Mouse (Mus musculus) liver, embryonic 13.5 days (tissue): ENCODE results near the gene Mical2. TPM values are rescaled to one million over a fixed set of nuclear protein-coding genes. Genes with fewer than 3 reads are reported as not detected.

Source experiments
- ATAC-seq: fragments of 200-750 bp; cut with Nextera tagmentation; 2 replicates; pipeline ENCODE4 v1.8.0; 2017; ENCODE audit warnings: low read depth, mild to moderate bottlenecking, moderate number of reproducible peaks, moderate library complexity
- DNase-seq: peaks from one replicate; pipeline ENCODE4 v3.0.0; 2022
- H3K27ac ChIP-seq: fragments of 300-500 bp; sonication (generic); 2 replicates; pipeline ENCODE4 v1.5.1; 2015; ENCODE audit warnings: moderate library complexity, mild to moderate bottlenecking, inconsistent platforms
- H3K27me3 ChIP-seq: fragments of 300-500 bp; sonication (generic); 2 replicates; pipeline ENCODE4 v1.6.1; 2015; ENCODE audit warnings: mild to moderate bottlenecking, inconsistent platforms
- H3K36me3 ChIP-seq: fragments of 300-500 bp; sonication (generic); 2 replicates; pipeline ENCODE4 v1.6.1; 2015; ENCODE audit warnings: mild to moderate bottlenecking, inconsistent platforms
- H3K4me1 ChIP-seq: fragments of 300-500 bp; sonication (generic); replicated peaks from 2 replicates; pipeline ENCODE4 v1.6.1; 2015; ENCODE audit warnings: inconsistent platforms
- H3K4me2 ChIP-seq: fragments of 300-500 bp; sonication (generic); 2 replicates; pipeline ENCODE4 v1.6.1; 2015; ENCODE audit warnings: inconsistent platforms, mild to moderate bottlenecking, moderate library complexity
- H3K4me3 ChIP-seq: fragments of 300-500 bp; sonication (generic); replicated peaks from 2 replicates; pipeline ENCODE4 v1.5.1; 2015; ENCODE audit warnings: mild to moderate bottlenecking, inconsistent platforms
- H3K9ac ChIP-seq: fragments of 300-500 bp; sonication (generic); 2 replicates; pipeline ENCODE4 v1.6.1; 2015; ENCODE audit warnings: mild to moderate bottlenecking, inconsistent platforms
- H3K9me3 ChIP-seq: fragments of 300-500 bp; sonication (generic); replicated peaks from 2 replicates; pipeline ENCODE4 v1.6.1; 2016; ENCODE audit warnings: inconsistent platforms
- WGBS: fragments of 180-500 bp; shearing (Covaris S2); methylation state at CpG from one replicate; pipeline ENCODE4 v1.1.7; 2015; ENCODE audit not compliant: insufficient replicate concordance; 5-methylcytosine and 5-hydroxymethylcytosine counted together
- polyA plus RNA-seq: library from polyadenylated mRNA; unstranded; fragments of >200 nt; fragmentation: Nextera tagmentation; extraction: Ambion mirVana; gene quantifications from 2 replicates; pipeline ENCODE4 v1.2.1, GENCODE M21; 2015

The Mical2 gene
- polyA plus RNA-seq, 1 experiment from 2014 or later = 1.5 TPM

- Histone ChIP-seq H3K27me3 (no peaks in the 10 kb centered on the region), H3K4me3 (no peak overlapping the region), H3K4me2 (no peak overlapping the region), H3K27ac (no peak overlapping the region), H3K36me3 (no peaks in the 10 kb centered on the region), H3K4me1 (no peaks in the 10 kb centered on the region), H3K9me3 (no peaks in the 10 kb centered on the region), H3K9ac (no peak overlapping the region)
- no peak for ATAC-seq
- WGBS = 37% methylated on average over 3 of the region's 3 CpGs
- no peak for DNase-seq
Observed at GRCm38 (mm10) chr7:112341052-112341451, 115.4 kb downstream of the Mical2 start.

DNA sequence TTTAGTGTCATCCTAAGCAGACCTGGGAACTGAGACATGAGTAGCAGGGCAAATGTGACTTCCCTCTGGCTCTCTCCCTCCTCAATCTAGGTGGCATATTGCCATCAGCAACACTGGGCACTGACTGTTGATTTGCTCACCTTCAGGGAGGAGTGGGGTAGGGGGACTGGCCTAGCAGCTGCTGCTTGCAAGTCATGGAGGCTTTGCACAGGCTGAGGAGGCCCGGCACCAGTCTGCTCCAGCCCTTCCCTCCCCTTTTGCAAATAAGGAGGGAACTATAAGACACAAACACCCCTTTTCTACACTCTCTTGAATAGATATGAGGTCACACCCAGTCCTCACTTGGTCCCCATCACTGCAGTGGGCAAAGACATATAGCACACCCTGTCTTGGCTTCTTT lies 120.0 kb downstream of the Mical2 start:
- Histone ChIP-seq H3K9ac (no peak overlapping the region), H3K4me3 (no peak overlapping the region), H3K27me3 (no peaks in the 10 kb centered on the region), H3K36me3 (no peaks in the 10 kb centered on the region), H3K4me2 (no peak overlapping the region), H3K4me1 (no peaks in the 10 kb centered on the region), H3K9me3 (no peaks in the 10 kb centered on the region), H3K27ac (no peak overlapping the region)
- DNase-seq (no peak), ATAC-seq (no peak)
- WGBS = 60% methylated on average over 1 of the region's 1 CpGs

DNA sequence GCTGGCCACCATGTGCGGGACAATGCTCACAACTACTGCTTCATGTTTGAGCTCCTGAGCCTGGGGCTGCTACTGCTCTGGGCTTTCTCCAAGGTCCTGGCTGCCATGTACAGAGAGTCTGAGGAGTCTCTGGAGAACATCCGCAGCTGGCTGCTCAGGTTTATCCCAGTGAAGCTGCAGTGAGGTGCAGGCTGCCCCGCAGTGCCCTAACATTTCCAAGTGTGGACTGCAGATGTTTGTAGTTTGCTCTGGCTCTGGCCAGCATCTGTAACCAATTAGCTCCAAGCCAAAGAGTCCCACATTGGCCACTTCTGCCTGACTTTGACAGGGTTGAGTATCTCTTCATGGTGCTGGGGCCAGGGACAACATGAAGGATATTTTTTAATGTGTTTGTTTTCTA lies 125.9 kb downstream of the Mical2 start:
- Histone ChIP-seq H3K4me1 (peaks cover 6% of the 10 kb centered on the region; the same call in 1 of the 2 replicates), H3K4me2 (no peak overlapping the region), H3K9ac (no peak overlapping the region), H3K4me3 (no peak overlapping the region), H3K36me3 (peaks cover 3% of the 10 kb centered on the region; the same call in 1 of the 2 replicates), H3K9me3 (no peaks in the 10 kb centered on the region), H3K27me3 (no peaks in the 10 kb centered on the region), H3K27ac (no peak overlapping the region)
- 70% methylated on average over 3 of the region's 3 CpGs for WGBS
- DNase-seq (no peak), ATAC-seq (no peak)

DNA sequence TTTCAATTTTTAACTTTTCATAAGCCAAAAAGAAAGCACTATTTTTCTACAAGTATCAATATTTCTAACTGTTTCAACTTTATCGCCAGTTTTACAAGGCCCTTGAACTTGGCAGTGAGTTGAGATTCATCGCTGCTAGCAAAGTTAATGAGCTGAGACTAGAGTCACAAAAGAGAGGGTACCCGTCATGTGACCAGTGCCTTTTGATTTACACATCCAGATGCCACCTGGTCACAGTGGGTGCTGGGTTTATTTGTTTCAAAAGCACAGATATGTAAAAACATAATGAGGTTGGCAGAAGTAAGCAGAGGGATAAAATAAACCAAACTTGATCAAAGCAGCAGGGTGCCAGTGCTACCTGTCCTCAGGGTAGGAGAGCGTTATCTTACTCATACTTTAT lies 126.3 kb downstream of the Mical2 start:
- 66% methylated on average over 4 of the region's 4 CpGs for WGBS
- H3K9me3 ChIP-seq = no peaks in the 10 kb centered on the region
- H3K4me1 ChIP-seq = peaks cover 6% of the 10 kb centered on the region; the same call in 1 of the 2 replicates
- H3K9ac ChIP-seq = no peak overlapping the region
- H3K36me3 ChIP-seq = peaks cover 3% of the 10 kb centered on the region; the same call in 1 of the 2 replicates
- ATAC-seq (no peak), DNase-seq (no peak)
- no peak overlapping the region for H3K4me2 ChIP-seq
- no peak overlapping the region for H3K27ac ChIP-seq
- no peak overlapping the region for H3K4me3 ChIP-seq
- no peaks in the 10 kb centered on the region for H3K27me3 ChIP-seq

DNA sequence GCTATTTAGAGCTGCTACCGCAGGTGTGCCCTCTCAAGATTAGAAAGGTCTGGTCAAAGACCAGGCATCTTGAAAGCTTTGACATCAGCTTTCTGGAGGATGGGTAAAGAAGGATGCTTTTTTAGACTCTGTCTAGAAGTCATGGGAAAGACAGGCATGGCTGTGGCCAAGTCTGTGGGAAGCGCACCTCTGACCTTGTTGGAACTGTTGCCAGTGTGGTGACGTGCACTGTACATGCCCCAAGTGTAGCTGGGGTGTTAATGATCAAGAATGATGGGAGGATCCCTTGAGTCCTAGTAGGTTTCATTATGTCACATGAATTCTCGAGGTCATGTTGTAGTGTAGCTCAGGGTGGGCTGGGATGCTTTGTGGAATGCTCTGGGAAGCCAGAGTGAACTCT lies 127.4 kb downstream of the Mical2 start:
- DNase-seq (no peak), ATAC-seq (no peak)
- Histone ChIP-seq H3K27me3 (no peaks in the 10 kb centered on the region), H3K27ac (no peak overlapping the region), H3K9ac (no peak overlapping the region), H3K36me3 (peaks cover 3% of the 10 kb centered on the region; the same call in 1 of the 2 replicates), H3K9me3 (no peaks in the 10 kb centered on the region), H3K4me2 (no peak overlapping the region), H3K4me1 (peaks cover 6% of the 10 kb centered on the region; the same call in 1 of the 2 replicates), H3K4me3 (no peak overlapping the region)
- WGBS = 59% methylated on average over 4 of the region's 4 CpGs

DNA sequence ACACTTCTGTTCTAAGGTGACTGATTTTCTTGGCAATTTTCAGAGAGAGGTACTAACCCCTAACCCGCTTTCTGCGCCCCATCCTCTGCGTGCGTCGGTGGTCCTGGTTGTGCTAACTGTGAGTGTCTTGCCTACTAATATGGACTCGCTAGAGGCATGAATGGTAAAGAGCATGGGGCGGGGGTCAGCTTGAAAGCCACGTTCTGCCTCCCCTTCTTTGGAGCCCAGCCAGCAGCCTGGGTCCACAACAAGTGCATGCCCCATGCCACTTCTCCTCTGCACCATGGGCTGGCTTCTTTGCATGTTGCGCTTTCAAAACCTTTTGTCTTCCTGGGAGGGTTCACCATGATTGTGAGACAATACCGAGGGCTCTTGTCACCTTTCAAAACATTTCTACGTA lies 128.3 kb downstream of the Mical2 start:
- Histone ChIP-seq H3K9ac (no peak overlapping the region), H3K4me3 (no peak overlapping the region), H3K4me2 (no peak overlapping the region), H3K27me3 (no peaks in the 10 kb centered on the region), H3K36me3 (peaks cover 3% of the 10 kb centered on the region; the same call in 1 of the 2 replicates), H3K27ac (no peak overlapping the region), H3K9me3 (no peaks in the 10 kb centered on the region), H3K4me1 (peaks cover 6% of the 10 kb centered on the region; the same call in 1 of the 2 replicates)
- 67% methylated on average over 11 of the region's 11 CpGs for WGBS
- DNase-seq (no peak), ATAC-seq (no peak)

DNA sequence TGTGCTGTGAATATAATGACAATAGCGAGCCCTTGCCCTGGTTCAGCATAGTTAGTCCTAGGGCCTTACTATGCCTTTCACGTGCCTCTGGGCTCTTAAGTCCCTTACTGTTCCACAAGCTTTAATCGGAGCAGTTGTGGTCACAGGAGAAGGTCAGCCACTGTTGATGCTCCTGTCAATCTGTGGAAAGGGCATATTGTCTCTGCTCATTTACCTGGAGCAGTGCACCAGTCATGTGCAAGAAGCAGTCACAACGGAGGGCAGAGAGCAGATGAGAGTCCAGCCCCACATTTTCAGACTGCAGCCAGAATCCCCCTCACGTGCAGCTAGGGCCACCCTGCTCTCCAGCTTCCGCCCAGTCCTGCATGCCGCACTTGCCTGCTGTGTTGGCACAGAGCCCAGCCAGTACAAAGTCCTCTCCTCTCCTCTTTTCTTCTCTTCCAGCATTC lies 128.9 kb downstream of the Mical2 start:
- Histone ChIP-seq H3K9me3 (no peaks in the 10 kb centered on the region), H3K4me3 (no peak overlapping the region), H3K9ac (no peak overlapping the region), H3K4me1 (peaks cover 6% of the 10 kb centered on the region; the same call in 1 of the 2 replicates), H3K27ac (peak overlapping the region; percentile 23), H3K4me2 (no peak overlapping the region), H3K36me3 (peaks cover 3% of the 10 kb centered on the region; the same call in 1 of the 2 replicates), H3K27me3 (no peaks in the 10 kb centered on the region)
- DNase-seq (no peak), ATAC-seq (peak; percentile 70)
- WGBS = 56% methylated on average over 7 of the region's 7 CpGs

GRCm38 (mm10) chr7:112359594-112359993 lies 133.9 kb downstream of the Mical2 start:
- H3K27me3 ChIP-seq = no peaks in the 10 kb centered on the region
- 0 out of 2 replicates have a peak, but pooled peaks cover 3% of the 10 kb centered on the region for H3K4me1 ChIP-seq
- H3K9me3 ChIP-seq = no peaks in the 10 kb centered on the region
- no peak overlapping the region for H3K4me2 ChIP-seq
- no peak for DNase-seq
- no peak for ATAC-seq
- H3K27ac ChIP-seq = no peak overlapping the region
- 68% methylated on average over 3 of the region's 3 CpGs for WGBS
- no peak overlapping the region for H3K9ac ChIP-seq
- no peaks in the 10 kb centered on the region for H3K36me3 ChIP-seq
- no peak overlapping the region for H3K4me3 ChIP-seq

GRCm38 (mm10) chr7:112362574-112363200 lies 137.0 kb downstream of the Mical2 start:
- WGBS = 50% methylated on average over 7 of the region's 7 CpGs
- no peak overlapping the region for H3K27ac ChIP-seq

DNA sequence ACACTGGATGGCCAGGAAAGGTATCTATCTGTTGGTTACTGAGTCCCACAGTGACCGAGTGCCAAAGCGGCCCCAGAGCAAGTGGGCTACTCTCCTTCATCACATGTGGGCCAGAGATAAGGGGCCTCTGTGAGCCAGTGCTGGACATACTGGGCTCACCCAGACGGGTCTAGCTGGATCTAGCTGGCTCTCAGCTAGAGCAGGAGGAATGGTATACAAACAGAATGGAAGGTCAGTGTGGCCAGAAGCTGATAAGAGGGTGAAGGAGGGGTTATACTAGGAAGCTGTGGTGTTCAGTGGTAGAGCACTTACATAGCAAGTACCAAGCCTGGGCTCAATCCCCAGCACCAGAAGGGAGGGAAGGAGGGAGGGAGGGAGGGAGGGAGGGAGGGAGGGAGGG lies 140.2 kb downstream of the Mical2 start:
- no peak overlapping the region for H3K4me3 ChIP-seq
- H3K36me3 ChIP-seq = no peaks in the 10 kb centered on the region
- 30% methylated on average over 3 of the region's 3 CpGs for WGBS
- ATAC-seq (no peak), DNase-seq (no peak)
- no peak overlapping the region for H3K4me2 ChIP-seq
- no peaks in the 10 kb centered on the region for H3K9me3 ChIP-seq
- no peaks in the 10 kb centered on the region for H3K4me1 ChIP-seq
- no peaks in the 10 kb centered on the region for H3K27me3 ChIP-seq
- no peak overlapping the region for H3K27ac ChIP-seq
- no peak overlapping the region for H3K9ac ChIP-seq

More at GRCm38 (mm10) chr7:112362574-112363200, 137.0 kb downstream of the Mical2 start:
- ATAC-seq (no peak), DNase-seq (no peak)
- H3K9ac ChIP-seq = no peak overlapping the region
- H3K27me3 ChIP-seq = no peaks in the 10 kb centered on the region
- H3K9me3 ChIP-seq = no peaks in the 10 kb centered on the region
- H3K36me3 ChIP-seq = no peaks in the 10 kb centered on the region
- H3K4me3 ChIP-seq = no peak overlapping the region
- no peak overlapping the region for H3K4me2 ChIP-seq
- H3K4me1 ChIP-seq = no peaks in the 10 kb centered on the region

GRCm38 (mm10) chr7:112369046-112369445 lies 143.4 kb downstream of the Mical2 start:
- Histone ChIP-seq H3K9me3 (no peaks in the 10 kb centered on the region), H3K27ac (no peak overlapping the region), H3K4me2 (no peak overlapping the region), H3K36me3 (no peaks in the 10 kb centered on the region), H3K4me3 (no peak overlapping the region), H3K9ac (no peak overlapping the region), H3K4me1 (no peaks in the 10 kb centered on the region), H3K27me3 (no peaks in the 10 kb centered on the region)
- WGBS = 27% methylated on average over 2 of the region's 2 CpGs
- DNase-seq (peak; percentile 18), ATAC-seq (no peak)

DNA sequence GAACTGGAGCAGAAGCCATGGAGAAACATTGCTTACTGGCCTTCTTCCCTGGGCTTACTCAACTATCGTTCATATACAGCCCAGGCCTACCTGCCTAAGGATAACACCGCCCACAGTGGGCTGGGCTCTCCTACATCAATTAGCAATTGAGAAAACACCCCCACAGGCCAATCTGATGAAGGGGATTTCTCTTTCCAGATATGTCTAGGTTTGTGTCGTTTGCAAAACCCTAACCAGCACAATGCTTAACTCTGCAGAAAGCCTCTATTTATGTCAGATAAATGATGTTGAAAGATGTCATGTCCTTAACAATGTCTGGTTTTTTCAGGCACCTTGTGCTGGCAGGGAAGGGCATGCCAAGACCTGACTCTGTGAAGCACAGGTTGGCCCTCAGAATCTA lies 144.3 kb downstream of the Mical2 start:
- no peak for DNase-seq
- Histone ChIP-seq H3K36me3 (no peaks in the 10 kb centered on the region), H3K27me3 (no peaks in the 10 kb centered on the region), H3K4me1 (no peaks in the 10 kb centered on the region), H3K4me3 (no peak overlapping the region), H3K4me2 (no peak overlapping the region), H3K9ac (no peak overlapping the region), H3K27ac (no peak overlapping the region), H3K9me3 (no peaks in the 10 kb centered on the region)
- 55% methylated on average over 3 of the region's 3 CpGs for WGBS
- no peak for ATAC-seq
